ENCODE assay signal across 14 mouse cellular contexts in genomic region chr13:38070945-38071344, GRCm38 (mm10). TPM values are rescaled to one million over a fixed set of nuclear protein-coding genes. Genes with fewer than 3 reads are reported as not detected.
A peak's percentile ranks its signal among the peaks of the same experiment; 100 is the strongest.
DNase-seq lines count a peak whose midpoint lies in the region; ATAC-seq and TF ChIP-seq lines count a peak whose summit lies in the region.
"Had no signal": no experiment of that assay in that cellular context is flagged by ENCODE, and none has a peak within 500 bp of the region (broad histone marks: within the 10 kb centered on the region; RNA-seq: fewer than 3 reads in every experiment).

No protein-coding gene starts in this region.

- H3K4me1 ChIP-seq in hindbrain, postnatal 0 days (ENCODE audit: insufficient read depth, low read length), result no peaks in the 10 kb centered on the region
- H3K4me1 ChIP-seq in hindbrain, embryonic 14.5 days (replicated peaks; ENCODE audit: control insufficient read depth, insufficient read depth, low read length), result no peaks in the 10 kb centered on the region
- no peaks in the 10 kb centered on the region for H3K4me1 ChIP-seq in intestine, postnatal 0 days (replicated peaks; ENCODE audit: control insufficient read depth, insufficient read depth, low read length)
- no peaks in the 10 kb centered on the region for H3K4me1 ChIP-seq in forebrain, postnatal 0 days (ENCODE audit: insufficient read depth)

- H3K27me3 ChIP-seq in hindbrain, postnatal 0 days (ENCODE audit: insufficient read depth, low read length), result no peaks in the 10 kb centered on the region
- no peaks in the 10 kb centered on the region for H3K27me3 ChIP-seq in hindbrain, embryonic 14.5 days (ENCODE audit: control insufficient read depth, insufficient read depth, low read length)
- no peaks in the 10 kb centered on the region for H3K27me3 ChIP-seq in intestine, postnatal 0 days (replicated peaks; ENCODE audit: control insufficient read depth, insufficient read depth, low read length)
- H3K27me3 ChIP-seq in forebrain, postnatal 0 days (ENCODE audit: insufficient read depth, low read length), result no peaks in the 10 kb centered on the region
- H3K27me3 ChIP-seq: CH12.LX had no signal

- H3K9me3 ChIP-seq in hindbrain, postnatal 0 days (ENCODE audit: low read length), result no peaks in the 10 kb centered on the region
- H3K9me3 ChIP-seq in hindbrain, embryonic 14.5 days (ENCODE audit: control insufficient read depth, low read length), result no peaks in the 10 kb centered on the region
- no peaks in the 10 kb centered on the region for H3K9me3 ChIP-seq in intestine, postnatal 0 days (ENCODE audit: control insufficient read depth)
- H3K9me3 ChIP-seq in forebrain, postnatal 0 days (ENCODE audit: low read length), result no peaks in the 10 kb centered on the region

- H3K4me2 ChIP-seq in hindbrain, postnatal 0 days (ENCODE audit: low read depth, low read length), result no peak overlapping the region
- no peak overlapping the region for H3K4me2 ChIP-seq in hindbrain, embryonic 14.5 days (replicated peaks)
- no peak overlapping the region for H3K4me2 ChIP-seq in intestine, postnatal 0 days (replicated peaks; ENCODE audit: low read depth)
- H3K4me2 ChIP-seq in forebrain, postnatal 0 days (ENCODE audit: low read depth), result no peak overlapping the region

- H3K9ac ChIP-seq in hindbrain, postnatal 0 days (replicated peaks; ENCODE audit: low read length), result no peak overlapping the region
- H3K9ac ChIP-seq in hindbrain, embryonic 14.5 days, result no peak overlapping the region
- H3K9ac ChIP-seq in intestine, postnatal 0 days (ENCODE audit: low read depth, low read length), result no peak overlapping the region
- H3K9ac ChIP-seq in forebrain, postnatal 0 days, result no peak overlapping the region

- no peaks in the 10 kb centered on the region for H3K36me3 ChIP-seq in hindbrain, postnatal 0 days (ENCODE audit: insufficient read depth, low read length)
- H3K36me3 ChIP-seq in hindbrain, embryonic 14.5 days (replicated peaks; ENCODE audit: control insufficient read depth, insufficient read depth), result no peaks in the 10 kb centered on the region
- no peaks in the 10 kb centered on the region for H3K36me3 ChIP-seq in intestine, postnatal 0 days (ENCODE audit: control insufficient read depth, insufficient read depth)
- H3K36me3 ChIP-seq in forebrain, postnatal 0 days (ENCODE audit: insufficient read depth), result no peaks in the 10 kb centered on the region

- H3K27ac ChIP-seq in hindbrain, postnatal 0 days, result no peak overlapping the region
- no peak overlapping the region for H3K27ac ChIP-seq in hindbrain, embryonic 14.5 days
- no peak overlapping the region for H3K27ac ChIP-seq in intestine, postnatal 0 days (ENCODE audit: low read depth, low read length)
- no peak overlapping the region for H3K27ac ChIP-seq in forebrain, postnatal 0 days (ENCODE audit: low read depth, low read length)
- H3K27ac ChIP-seq: gastrocnemius, adult 2 months; kidney, postnatal 0 days had no signal

- ATAC-seq in hindbrain, postnatal 0 days, result no peak
- no peak for ATAC-seq in hindbrain, embryonic 14.5 days (ENCODE audit: low FRiP score)
- no peak for ATAC-seq in intestine, postnatal 0 days
- ATAC-seq in forebrain, postnatal 0 days, result no peak
- ATAC-seq in granulocyte monocyte progenitor cell, adult 5-6 weeks (replicated peaks; ENCODE audit: poor library complexity, severe bottlenecking), result no peak
- ATAC-seq: activated CD4-positive, CD25-positive, alpha-beta regulatory T cell, adult 4 months had no signal

- TF ChIP-seq CTCF in hindbrain, postnatal 0 days (IDR thresholded peaks at IDR 0.05; ENCODE audit: low read depth), result no peak
- TF ChIP-seq CTCF in intestine, postnatal 0 days (IDR thresholded peaks at IDR 0.05; ENCODE audit: low read depth), result no peak
- no peak for TF ChIP-seq CTCF in forebrain, postnatal 0 days (IDR thresholded peaks at IDR 0.05; ENCODE audit: low read depth)

- intact Hi-C loops in heart, postnatal 10 days (cut with DNase I), result loop anchor here (5.0 kb wide), 1 partner anchor 76 kb away; no protein-coding TSS in a partner anchor

- 55% methylated on average over 4 of the region's 4 CpGs for WGBS in hindbrain, postnatal 0 days
- WGBS in hindbrain, embryonic 14.5 days, result 77% methylated on average over 4 of the region's 4 CpGs
- 62% methylated on average over 4 of the region's 4 CpGs for WGBS in intestine, postnatal 0 days
- WGBS in forebrain, postnatal 0 days, result 62% methylated on average over 4 of the region's 4 CpGs

- peak; percentile 5 for DNase-seq in hindbrain, postnatal 0 days (ENCODE audit: low spot score)
- no peak for DNase-seq in hindbrain, embryonic 14.5 days (ENCODE audit: low spot score)
- peak; percentile 52 for DNase-seq in 3134 (ENCODE audit: extremely low read depth, insufficient read length, low spot score)
- peak; percentile 23 for DNase-seq in adrenal gland, adult 8-10 months
- peak; percentile 63 for DNase-seq in heart, postnatal 10 days
- DNase-seq in forebrain, postnatal 0 days, result no peak
- DNase-seq: cerebellum, adult 2 months; gastrocnemius, adult 2 months; right cerebral cortex, adult 18-20 months had no signal

- no peak overlapping the region for H3K4me3 ChIP-seq in hindbrain, postnatal 0 days (ENCODE audit: low read length)
- no peak overlapping the region for H3K4me3 ChIP-seq in hindbrain, embryonic 14.5 days (replicated peaks; ENCODE audit: low read length)
- H3K4me3 ChIP-seq in intestine, postnatal 0 days (ENCODE audit: low read depth, low read length), result no peak overlapping the region
- no peak overlapping the region for H3K4me3 ChIP-seq in forebrain, postnatal 0 days (ENCODE audit: low read depth, low read length)
- H3K4me3 ChIP-seq: gastrocnemius, adult 2 months had no signal

RNA-seq across cellular contexts. Expression of gene Cage1, which starts 34.1 kb away (rescaled TPM):
- total RNA-seq in hindbrain, postnatal 0 days (2014; rRNA removed), result 2.0 and 3.5 TPM in 2 replicates
- 3.3 and 3.4 TPM in 2 replicates for polyA plus RNA-seq in hindbrain, postnatal 0 days (2015; fragmentation: Nextera tagmentation; extraction: Ambion mirVana)
- polyA plus RNA-seq in hindbrain, embryonic 14.5 days (2014; fragmentation: Nextera tagmentation; extraction: Ambion mirVana), result 2.4 and 3.4 TPM in 2 replicates
- total RNA-seq in adrenal gland, adult 8-10 months (2022), result 1 to 10 TPM; 3.3 to 6.6 (median 4.4) TPM
- 1 to 10 TPM; 1.6 to 2.4 TPM for total RNA-seq in heart, postnatal 10 days (2021)
- 0.63 and 0.71 TPM in 2 replicates for polyA plus RNA-seq in intestine, postnatal 0 days (2015; fragmentation: Nextera tagmentation; extraction: Ambion mirVana)
- total RNA-seq in forebrain, postnatal 0 days (2014; rRNA removed), result 3.2 and 5.7 TPM in 2 replicates
- polyA plus RNA-seq in forebrain, postnatal 0 days (2015; fragmentation: Nextera tagmentation; extraction: Ambion mirVana), result 2.2 and 3.0 TPM in 2 replicates
- 0.62 and 3.0 TPM in 2 replicates for total RNA-seq in granulocyte monocyte progenitor cell, adult 5-6 weeks (2014; fragmentation: Nextera tagmentation)
- 0.98 and 2.2 TPM in 2 replicates for total RNA-seq in granulocyte monocyte progenitor cell, adult 5-6 weeks (2017)

RNA-seq across cellular contexts. Expression of gene Riok1, which starts 34.1 kb away (rescaled TPM):
- total RNA-seq in hindbrain, postnatal 0 days (2014; rRNA removed), result 27.9 and 31.1 TPM in 2 replicates
- polyA plus RNA-seq in hindbrain, postnatal 0 days (2015; fragmentation: Nextera tagmentation; extraction: Ambion mirVana), result 44.0 and 44.7 TPM in 2 replicates
- 40.1 and 44.0 TPM in 2 replicates for polyA plus RNA-seq in hindbrain, embryonic 14.5 days (2014; fragmentation: Nextera tagmentation; extraction: Ambion mirVana)
- 10 to 100 TPM; 28.4 to 45.0 (median 40.1) TPM for total RNA-seq in adrenal gland, adult 8-10 months (2022)
- 10 to 100 TPM; 14.2 to 16.7 TPM for total RNA-seq in heart, postnatal 10 days (2021)
- polyA plus RNA-seq in intestine, postnatal 0 days (2015; fragmentation: Nextera tagmentation; extraction: Ambion mirVana), result 15.7 and 20.6 TPM in 2 replicates
- 43.7 and 53.4 TPM in 2 replicates for total RNA-seq in forebrain, postnatal 0 days (2014; rRNA removed)
- polyA plus RNA-seq in forebrain, postnatal 0 days (2015; fragmentation: Nextera tagmentation; extraction: Ambion mirVana), result 27.9 and 37.8 TPM in 2 replicates
- total RNA-seq in granulocyte monocyte progenitor cell, adult 5-6 weeks (2014; fragmentation: Nextera tagmentation), result 41.5 and 43.2 TPM in 2 replicates
- total RNA-seq in granulocyte monocyte progenitor cell, adult 5-6 weeks (2017), result 88.8 and 97.5 TPM in 2 replicates

Comparison
In these comparisons a context has a peak if more than half of its experiments do, and no peak if none do; other contexts are left out.
1. DNase-seq: peak in hindbrain, postnatal 0 days (single experiment), 3134 (single experiment), adrenal gland, adult 8-10 months (single experiment) and heart, postnatal 10 days (2 of 2); none in hindbrain, embryonic 14.5 days (single experiment) and forebrain, postnatal 0 days (single experiment).